Mouse (Mus musculus): ENCODE measurements at regions not wholly inside any gene's neighbourhood (a gene's known extent, or its start where the extent isn't known, plus 50 kb on each side); places are given as distances from the start of the nearest gene placed in this dataset.

GRCm38 (mm10) chr11:32125586-32126310 is 74.3 kb downstream of the Il9r start:
- TF ChIP-seq CTCF (IDR thresholded peaks at IDR 0.05; ENCODE audit: low read depth) (no peak), EP300 (IDR thresholded peaks at IDR 0.05; ENCODE audit: low read depth) (no peak)

Measured in heart, postnatal 0 days (tissue).